29 mouse cellular contexts compared by ENCODE assay signal in genomic region chr3:123320341-123320740, GRCm38 (mm10). TPM values are rescaled to one million over a fixed set of nuclear protein-coding genes. Genes with fewer than 3 reads are reported as not detected.
DNase-seq lines count a peak whose midpoint lies in the region; ATAC-seq and TF ChIP-seq lines count a peak whose summit lies in the region.
"Had no signal": no experiment of that assay in that cellular context is flagged by ENCODE, and none has a peak within 500 bp of the region (broad histone marks: within the 10 kb centered on the region; RNA-seq: fewer than 3 reads in every experiment).

No protein-coding gene starts in this region.

- no peak overlapping the region for H3K27ac ChIP-seq in neural tube, embryonic 11.5 days (ENCODE audit: low read depth, low read length)
- H3K27ac ChIP-seq in neural tube, embryonic 15.5 days (replicated peaks) = no peak overlapping the region
- H3K27ac ChIP-seq in ES-E14 (ENCODE audit: insufficient read depth, low read depth, low read length, poor library complexity, severe bottlenecking) = no peak overlapping the region
- H3K27ac ChIP-seq: embryonic facial prominence, embryonic 12.5 days; embryonic facial prominence, embryonic 15.5 days; gastrocnemius, adult 2 months; heart, embryonic 10.5 days; heart, embryonic 13.5 days; hindbrain, embryonic 14.5 days; hindbrain, postnatal 0 days had no signal

- 79% methylated on average over 9 of the region's 9 CpGs for WGBS in neural tube, embryonic 11.5 days
- WGBS in neural tube, embryonic 15.5 days = 82% methylated on average over 9 of the region's 9 CpGs

- H3K4me2 ChIP-seq in neural tube, embryonic 11.5 days (ENCODE audit: low read depth) = no peak overlapping the region
- H3K4me2 ChIP-seq in neural tube, embryonic 15.5 days = no peak overlapping the region
- H3K4me2 ChIP-seq: embryonic facial prominence, embryonic 12.5 days; embryonic facial prominence, embryonic 15.5 days; heart, embryonic 13.5 days; hindbrain, embryonic 14.5 days had no signal

- no peak overlapping the region for H3K4me3 ChIP-seq in neural tube, embryonic 11.5 days (ENCODE audit: low read depth, low read length)
- H3K4me3 ChIP-seq in neural tube, embryonic 15.5 days (replicated peaks) = no peak overlapping the region
- no peak overlapping the region for H3K4me3 ChIP-seq in ES-E14 (ENCODE audit: insufficient read depth in 1 of 2, low read depth in 1 of 2, low read length in 2 of 2, poor library complexity in 1 of 2, severe bottlenecking in 1 of 2)
- H3K4me3 ChIP-seq: embryonic facial prominence, embryonic 12.5 days; embryonic facial prominence, embryonic 15.5 days; gastrocnemius, adult 2 months; heart, embryonic 10.5 days; heart, embryonic 13.5 days had no signal

- in situ Hi-C loops in ES-E14 (cut with MboI; ENCODE audit: low sequenced_read_pairs in 2 of 2, unreplicated experiment in 2 of 2) = loop anchor here (10.0 kb wide), 2 partner anchors 146 to 156 kb away; no protein-coding TSS in a partner anchor

- no peaks in the 10 kb centered on the region for H3K36me3 ChIP-seq in neural tube, embryonic 11.5 days (ENCODE audit: control insufficient read depth, insufficient read depth, low read length)
- no peaks in the 10 kb centered on the region for H3K36me3 ChIP-seq in neural tube, embryonic 15.5 days
- H3K36me3 ChIP-seq in ES-E14 (ENCODE audit: control insufficient read depth, insufficient read depth, low read length, poor library complexity, severe bottlenecking) = no peaks in the 10 kb centered on the region
- H3K36me3 ChIP-seq: embryonic facial prominence, embryonic 12.5 days; G1E had no signal

- H3K4me1 ChIP-seq in neural tube, embryonic 11.5 days (ENCODE audit: control insufficient read depth, insufficient read depth, low read length) = no peaks in the 10 kb centered on the region
- H3K4me1 ChIP-seq in neural tube, embryonic 15.5 days = 0 out of 2 replicates have a peak, but pooled peaks cover 2% of the 10 kb centered on the region
- H3K4me1 ChIP-seq in ES-E14 (ENCODE audit: control insufficient read depth in 2 of 2, insufficient read depth in 2 of 2, low read length in 2 of 2, poor library complexity in 1 of 2) = peaks cover 0 to 8% of the 10 kb centered on the region in 2 experiments; a peak in 1 of 4 replicates
- H3K4me1 ChIP-seq: embryonic facial prominence, embryonic 12.5 days; embryonic facial prominence, embryonic 15.5 days had no signal

- peak; percentile 14; the same call in 1 of the 2 replicates for ATAC-seq in neural tube, embryonic 11.5 days (ENCODE audit: insufficient read depth, low FRiP score, low TSS enrichment)
- ATAC-seq in neural tube, embryonic 15.5 days (ENCODE audit: low FRiP score) = no peak
- ATAC-seq: CD4-positive, CD25-positive, alpha-beta regulatory T cell, adult 4 months; forebrain, embryonic 14.5 days; forebrain, postnatal 0 days; hindbrain, postnatal 0 days; inflammation-experienced regulatory T-cells, adult 6 months; Patski had no signal

- H3K9ac ChIP-seq in neural tube, embryonic 11.5 days (ENCODE audit: low read length) = no peak overlapping the region
- H3K9ac ChIP-seq in neural tube, embryonic 15.5 days (replicated peaks) = no peak overlapping the region
- 0 out of 2 replicates have a peak overlapping the region, but pooled peaks have one; percentile 12 for H3K9ac ChIP-seq in ES-E14 (ENCODE audit: insufficient read depth, low read depth, low read length, poor library complexity, severe bottlenecking)
- H3K9ac ChIP-seq: embryonic facial prominence, embryonic 12.5 days; embryonic facial prominence, embryonic 15.5 days; forebrain, postnatal 0 days; heart, embryonic 13.5 days; hindbrain, embryonic 14.5 days had no signal

- H3K9me3 ChIP-seq in neural tube, embryonic 11.5 days (ENCODE audit: control insufficient read depth, low read length) = no peaks in the 10 kb centered on the region
- no peaks in the 10 kb centered on the region for H3K9me3 ChIP-seq in neural tube, embryonic 15.5 days (replicated peaks)
- no peaks in the 10 kb centered on the region for H3K9me3 ChIP-seq in ES-E14 (ENCODE audit: control insufficient read depth, insufficient read depth, low read depth, low read length)
- H3K9me3 ChIP-seq: embryonic facial prominence, embryonic 12.5 days; embryonic facial prominence, embryonic 15.5 days; G1E; heart, embryonic 10.5 days; heart, embryonic 13.5 days had no signal

- DNase-seq in neural tube, embryonic 11.5 days (ENCODE audit: low spot score) = no peak
- DNase-seq in ES-E14 (ENCODE audit: low read depth, low spot score) (no peak), ZHBTc4 (ENCODE audit: low read depth, low spot score) (peak; percentile 36)
- no peak for DNase-seq in kidney, adult 8-10 months
- DNase-seq in right cerebral cortex, postnatal 14 days = no peak
- DNase-seq: adrenal gland, postnatal 10 days; adrenal gland, postnatal 36 days; cerebellum, adult 11 months; cerebellum, adult 2 months; cerebellum, adult 9-11 months; cerebellum, postnatal 25 days; forebrain, postnatal 0 days; gastrocnemius, adult 2 months; gastrocnemius, postnatal 14 days; heart, adult 18-20 months; heart, postnatal 14 days; heart, postnatal 4 days had no signal

- no peaks in the 10 kb centered on the region for H3K27me3 ChIP-seq in neural tube, embryonic 11.5 days (ENCODE audit: control insufficient read depth, insufficient read depth, low read length)
- H3K27me3 ChIP-seq in neural tube, embryonic 15.5 days (replicated peaks) = no peaks in the 10 kb centered on the region
- H3K27me3 ChIP-seq: embryonic facial prominence, embryonic 12.5 days; embryonic facial prominence, embryonic 15.5 days; heart, embryonic 13.5 days; Patski had no signal

TF ChIP-seq in ES-E14, 5 proteins besides CTCF, POLR2A, EP300 and RAD21:
- TF ChIP-seq MAFK (IDR thresholded peaks at IDR 0.05; ENCODE audit: insufficient read depth, low read depth, low read length) (no peak), HCFC1 (IDR thresholded peaks at IDR 0.05; ENCODE audit: borderline replicate concordance, insufficient read depth, low read length) (no peak), ZNF384 (IDR thresholded peaks at IDR 0.05; ENCODE audit: low read depth, low read length) (no peak), ZC3H11A (IDR thresholded peaks at IDR 0.05; ENCODE audit: borderline replicate concordance, low read depth, low read length) (no peak), CHD2 (IDR thresholded peaks at IDR 0.05; ENCODE audit: low read depth, low read length) (no peak)

RNA-seq across cellular contexts. Expression of gene Sec24d, which starts 53.1 kb away (rescaled TPM):
- polyA plus RNA-seq in neural tube, embryonic 11.5 days (2014; fragmentation: Nextera tagmentation; extraction: Ambion mirVana) = 26.1 and 28.6 TPM in 2 replicates
- polyA plus RNA-seq in neural tube, embryonic 15.5 days (2015; fragmentation: Nextera tagmentation; extraction: Ambion mirVana) = 18.3 and 27.0 TPM in 2 replicates
- total RNA-seq in ES-E14 (2012; rRNA removed) = 16.5 and 20.0 TPM in 2 replicates
- polyA plus RNA-seq: G1E had no signal
